Mouse (Mus musculus): ENCODE data around the gene Gabra4.

Gene Gabra4

GRCm38 (mm10) chr5:71525486-71525885 lies 132.6 kb downstream of the Gabra4 start:
- peak; percentile 11 for DNase-seq (ENCODE audit: low read depth, low spot score)
